Comparison of ENCODE assay signal across 8 mouse cellular contexts in genomic region chr13:33935465-33936181, GRCm38 (mm10). TPM values are rescaled to one million over a fixed set of nuclear protein-coding genes. Genes with fewer than 3 reads are reported as not detected.
DNase-seq lines count a peak whose midpoint lies in the region; ATAC-seq and TF ChIP-seq lines count a peak whose summit lies in the region.

No protein-coding gene starts in this region.

- DNase-seq in embryo, embryonic 11 days = peak; percentile 69
- peak; percentile 67 to 69 for DNase-seq in gastrocnemius, postnatal 36 days
- DNase-seq in intestine, embryonic 14.5 days (ENCODE audit: low spot score) = peak; percentile 82
- peak; percentile 65 to 67 for DNase-seq in left cerebral cortex, postnatal 25 days (ENCODE audit: low spot score in 2 of 2)
- peak; percentile 44 for DNase-seq in mesoderm, embryonic 11.5 days (ENCODE audit: low read depth, low spot score)

- TF ChIP-seq CTCF in small intestine, adult 2 months (IDR thresholded peaks at IDR 0.05; ENCODE audit: extremely low read depth, insufficient read length, insufficient replicate concordance, low read depth, low read length) = no peak

- peaks cover 10% of the 10 kb centered on the region for H3K27me3 ChIP-seq in erythroblast, embryonic 14.5 days (ENCODE audit: control insufficient read depth)
- no peaks in the 10 kb centered on the region for H3K27me3 ChIP-seq in intestine, embryonic 14.5 days (replicated peaks; ENCODE audit: control insufficient read depth, insufficient read depth, low read length)
- H3K27me3 ChIP-seq in small intestine, adult 2 months (ENCODE audit: control insufficient read depth, insufficient read depth, low read length) = no peaks in the 10 kb centered on the region

- no peaks in the 10 kb centered on the region for H3K36me3 ChIP-seq in erythroblast, embryonic 14.5 days (ENCODE audit: control insufficient read depth)
- H3K36me3 ChIP-seq in intestine, embryonic 14.5 days (ENCODE audit: control insufficient read depth, insufficient read depth, low read length) = peaks cover 5% of the 10 kb centered on the region
- peaks cover 11% of the 10 kb centered on the region for H3K36me3 ChIP-seq in small intestine, adult 2 months (ENCODE audit: control insufficient read depth, insufficient read depth, low read length)

- peak overlapping the region; percentile 74 for H3K4me2 ChIP-seq in intestine, embryonic 14.5 days (ENCODE audit: low read length)

- peak; percentile 77; the same call in 1 of the 2 replicates for TF ChIP-seq POLR2A in small intestine, adult 2 months (IDR thresholded peaks at IDR 0.05; ENCODE audit: low read depth, low read length)

- peaks cover 9% of the 10 kb centered on the region for H3K4me1 ChIP-seq in erythroblast, embryonic 14.5 days (ENCODE audit: control insufficient read depth)
- H3K4me1 ChIP-seq in intestine, embryonic 14.5 days (replicated peaks; ENCODE audit: control insufficient read depth, insufficient read depth, low read length) = 0 out of 2 replicates have a peak, but pooled peaks cover 3% of the 10 kb centered on the region
- H3K4me1 ChIP-seq in small intestine, adult 2 months (ENCODE audit: control insufficient read depth, insufficient read depth, insufficient read length, low read length) = peaks cover 22% of the 10 kb centered on the region

- peak overlapping the region; percentile 78 for H3K9ac ChIP-seq in intestine, embryonic 14.5 days (ENCODE audit: low read length)

- H3K27ac ChIP-seq in intestine, embryonic 14.5 days (ENCODE audit: low read depth) = peak overlapping the region; percentile 70
- peak overlapping the region; percentile 99 for H3K27ac ChIP-seq in small intestine, adult 2 months (ENCODE audit: insufficient read depth, low read depth, low read length)

- under 1% methylated on average over 44 of the region's 44 CpGs for WGBS in intestine, embryonic 14.5 days
- under 1% methylated on average over 44 of the region's 44 CpGs for WGBS in small intestine, adult 2 months

- H3K9me3 ChIP-seq in erythroblast, embryonic 14.5 days (ENCODE audit: control insufficient read depth, low read length) = no peaks in the 10 kb centered on the region
- H3K9me3 ChIP-seq in intestine, embryonic 14.5 days (ENCODE audit: control insufficient read depth, low read length) = no peaks in the 10 kb centered on the region

- intact Hi-C loops in gastrocnemius, postnatal 36 days (cut with DNase I) = no loop called here
- intact Hi-C loops in left cerebral cortex, postnatal 25 days (cut with DNase I) = no loop called here

- peak overlapping the region; percentile 63 for H3K4me3 ChIP-seq in erythroblast, embryonic 14.5 days (replicated peaks)
- peak overlapping the region; percentile 75 for H3K4me3 ChIP-seq in intestine, embryonic 14.5 days (ENCODE audit: low read depth, low read length)
- H3K4me3 ChIP-seq in small intestine, adult 2 months (ENCODE audit: low read depth, low read length) = peak overlapping the region; percentile 100

- no peak for ATAC-seq in erythroblast, adult 5-6 weeks (replicated peaks; ENCODE audit: low FRiP score, poor library complexity, severe bottlenecking)
- peak; percentile 91 for ATAC-seq in intestine, embryonic 14.5 days (replicated peaks; ENCODE audit: low FRiP score, low TSS enrichment, low read depth)

RNA-seq across cellular contexts. Expression of gene Nqo2, which starts 28.9 kb away (rescaled TPM):
- 0.08 TPM in 1 of 2 replicates, not detected in the other for polyA plus RNA-seq in erythroblast, embryonic 14.5 days (2012)
- total RNA-seq in erythroblast, adult 5-6 weeks (2015; ENCODE audit: low replicate concordance) = 14.4 and 16.3 TPM in 2 replicates
- total RNA-seq in erythroblast, adult 5-6 weeks (2017; ENCODE audit: low replicate concordance) = 8.2 and 8.6 TPM in 2 replicates
- total RNA-seq in gastrocnemius, postnatal 36 days (2021) = 10 to 100 TPM; 14.2 to 16.1 TPM
- polyA plus RNA-seq in intestine, embryonic 14.5 days (2014; fragmentation: Nextera tagmentation; extraction: Ambion mirVana) = 33.2 and 36.3 TPM in 2 replicates
- 1 to 10 TPM; 5.5 to 6.2 TPM for total RNA-seq in left cerebral cortex, postnatal 25 days (2021)
- 2.4 and 3.3 TPM in 2 replicates for polyA plus RNA-seq in small intestine, adult 2 months (2012; rRNA removed)

RNA-seq across cellular contexts. Expression of gene Serpinb6c, which starts 30.1 kb away (rescaled TPM):
- not detected in 2 replicates for polyA plus RNA-seq in erythroblast, embryonic 14.5 days (2012)
- total RNA-seq in erythroblast, adult 5-6 weeks (2015; ENCODE audit: low replicate concordance) = not detected in 2 replicates
- not detected in 2 replicates for total RNA-seq in erythroblast, adult 5-6 weeks (2017; ENCODE audit: low replicate concordance)
- total RNA-seq in gastrocnemius, postnatal 36 days (2021) = not detected
- 0.14 TPM in 1 of 2 replicates, not detected in the other for polyA plus RNA-seq in intestine, embryonic 14.5 days (2014; fragmentation: Nextera tagmentation; extraction: Ambion mirVana)
- total RNA-seq in left cerebral cortex, postnatal 25 days (2021) = 1 to 10 TPM in 1 of 2 experiments, under 1 TPM in 1; 0.44 to 1.4 TPM
- polyA plus RNA-seq in small intestine, adult 2 months (2012; rRNA removed) = not detected in 2 replicates
